Mouse (Mus musculus): ENCODE results near the gene Gpld1. TPM values are rescaled to one million over a fixed set of nuclear protein-coding genes. Genes with fewer than 3 reads are reported as not detected.

The Gpld1 gene
- polyA plus RNA-seq, 2 experiments: 3.1 to 5.9 TPM

- TF ChIP-seq CTCF (IDR thresholded peaks at IDR 0.05; ENCODE audit: low read depth): no peak
- no peak for TF ChIP-seq EP300 (IDR thresholded peaks at IDR 0.05; ENCODE audit: low read depth)
- DNase-seq (ENCODE audit: low read depth in 3 of 3, low spot score in 3 of 3) (no peak), ATAC-seq (ENCODE audit: insufficient read depth) (no peak)
- Histone ChIP-seq H3K9me3 (ENCODE audit: control insufficient read depth, low read length) (no peaks in the 10 kb centered on the region), H3K4me3 (ENCODE audit: insufficient read depth in 1 of 2, low read depth in 2 of 2, low read length in 2 of 2) (no peak overlapping the region), H3K27ac (no peak overlapping the region), H3K9ac (replicated peaks) (no peak overlapping the region), H3K4me1 (replicated peaks; ENCODE audit: control insufficient read depth in 2 of 2, insufficient read depth in 2 of 2, low read length in 1 of 2) (peaks cover 0 to 2% of the 10 kb centered on the region in 2 experiments; a peak in 2 of 4 replicates), H3K36me3 (replicated peaks; ENCODE audit: control insufficient read depth, insufficient read depth, low read depth) (no peaks in the 10 kb centered on the region), H3K4me2 (ENCODE audit: low read depth) (no peak overlapping the region), H3K27me3 (ENCODE audit: control insufficient read depth, insufficient read depth, low read length) (no peaks in the 10 kb centered on the region; the same call in 1 of the 2 replicates)
- WGBS (ENCODE audit: insufficient replicate concordance): 30% methylated on average over 11 of the region's 11 CpGs
Observed at GRCm38 (mm10) chr13:24955091-24955490, 12.1 kb downstream of the Gpld1 start.

GRCm38 (mm10) chr13:24955500-24955899, 12.5 kb downstream of the Gpld1 start:
- peaks cover 0 to 5% of the 10 kb centered on the region in 2 experiments; a peak in 2 of 4 replicates for H3K4me1 ChIP-seq (replicated peaks; ENCODE audit: control insufficient read depth in 2 of 2, insufficient read depth in 2 of 2, low read length in 1 of 2)
- no peak overlapping the region for H3K4me2 ChIP-seq (ENCODE audit: low read depth)
- no peak overlapping the region for H3K4me3 ChIP-seq (ENCODE audit: insufficient read depth in 1 of 2, low read depth in 2 of 2, low read length in 2 of 2)
- H3K9me3 ChIP-seq (ENCODE audit: control insufficient read depth, low read length): no peaks in the 10 kb centered on the region
- TF ChIP-seq CTCF (IDR thresholded peaks at IDR 0.05; ENCODE audit: low read depth) (no peak), EP300 (IDR thresholded peaks at IDR 0.05; ENCODE audit: low read depth) (no peak)
- ATAC-seq (ENCODE audit: insufficient read depth): no peak
- no peaks in the 10 kb centered on the region for H3K36me3 ChIP-seq (replicated peaks; ENCODE audit: control insufficient read depth, insufficient read depth, low read depth)
- no peak for DNase-seq (ENCODE audit: low read depth in 3 of 3, low spot score in 3 of 3)
- no peak overlapping the region for H3K27ac ChIP-seq
- WGBS (ENCODE audit: insufficient replicate concordance): 20% methylated on average over 10 of the region's 10 CpGs
- H3K9ac ChIP-seq (replicated peaks): no peak overlapping the region
- no peaks in the 10 kb centered on the region; the same call in 1 of the 2 replicates for H3K27me3 ChIP-seq (ENCODE audit: control insufficient read depth, insufficient read depth, low read length)

- 70% methylated on average over 11 of the region's 11 CpGs for WGBS (ENCODE audit: insufficient replicate concordance)
- DNase-seq (ENCODE audit: low read depth in 3 of 3, low spot score in 3 of 3): no peak
- peaks cover 0 to 9% of the 10 kb centered on the region in 2 experiments; a peak in 2 of 4 replicates for H3K4me1 ChIP-seq (replicated peaks; ENCODE audit: control insufficient read depth in 2 of 2, insufficient read depth in 2 of 2, low read length in 1 of 2)
Observed at GRCm38 (mm10) chr13:24958671-24959070, 15.7 kb downstream of the Gpld1 start.

GRCm38 (mm10) chr13:24960084-24960483, 17.1 kb downstream of the Gpld1 start:
- no peaks in the 10 kb centered on the region for H3K9me3 ChIP-seq (ENCODE audit: control insufficient read depth, low read length)
- H3K4me1 ChIP-seq (replicated peaks; ENCODE audit: control insufficient read depth in 2 of 2, insufficient read depth in 2 of 2, low read length in 1 of 2): peaks cover 1 to 17% of the 10 kb centered on the region in 2 experiments
- TF ChIP-seq CTCF (IDR thresholded peaks at IDR 0.05; ENCODE audit: low read depth): no peak
- TF ChIP-seq EP300 (IDR thresholded peaks at IDR 0.05; ENCODE audit: low read depth): no peak
- 36% methylated on average over 3 of the region's 3 CpGs for WGBS (ENCODE audit: insufficient replicate concordance)
- no peaks in the 10 kb centered on the region for H3K36me3 ChIP-seq (replicated peaks; ENCODE audit: control insufficient read depth, insufficient read depth, low read depth)
- no peak overlapping the region for H3K4me3 ChIP-seq (ENCODE audit: insufficient read depth in 1 of 2, low read depth in 2 of 2, low read length in 2 of 2)
- H3K4me2 ChIP-seq (ENCODE audit: low read depth): no peak overlapping the region
- no peak for DNase-seq (ENCODE audit: low read depth in 3 of 3, low spot score in 3 of 3)
- no peak for ATAC-seq (ENCODE audit: insufficient read depth)
- no peak overlapping the region for H3K27ac ChIP-seq
- H3K27me3 ChIP-seq (ENCODE audit: control insufficient read depth, insufficient read depth, low read length): no peaks in the 10 kb centered on the region; the same call in 1 of the 2 replicates
- H3K9ac ChIP-seq (replicated peaks): no peak overlapping the region

More at GRCm38 (mm10) chr13:24958671-24959070, 15.7 kb downstream of the Gpld1 start:
- Histone ChIP-seq H3K27ac (no peak overlapping the region), H3K9me3 (ENCODE audit: control insufficient read depth, low read length) (no peaks in the 10 kb centered on the region), H3K4me3 (ENCODE audit: insufficient read depth in 1 of 2, low read depth in 2 of 2, low read length in 2 of 2) (no peak overlapping the region), H3K36me3 (replicated peaks; ENCODE audit: control insufficient read depth, insufficient read depth, low read depth) (no peaks in the 10 kb centered on the region), H3K27me3 (ENCODE audit: control insufficient read depth, insufficient read depth, low read length) (no peaks in the 10 kb centered on the region; the same call in 1 of the 2 replicates), H3K4me2 (ENCODE audit: low read depth) (no peak overlapping the region), H3K9ac (replicated peaks) (no peak overlapping the region)
- no peak for ATAC-seq (ENCODE audit: insufficient read depth)
- no peak for TF ChIP-seq CTCF (IDR thresholded peaks at IDR 0.05; ENCODE audit: low read depth)
- TF ChIP-seq EP300 (IDR thresholded peaks at IDR 0.05; ENCODE audit: low read depth): no peak

GRCm38 (mm10) chr13:24962119-24962518, 19.2 kb downstream of the Gpld1 start:
- DNase-seq (ENCODE audit: low read depth in 3 of 3, low spot score in 3 of 3): no peak
- Histone ChIP-seq H3K27ac (no peak overlapping the region), H3K9ac (replicated peaks) (no peak overlapping the region), H3K36me3 (replicated peaks; ENCODE audit: control insufficient read depth, insufficient read depth, low read depth) (no peaks in the 10 kb centered on the region), H3K9me3 (ENCODE audit: control insufficient read depth, low read length) (no peaks in the 10 kb centered on the region), H3K27me3 (ENCODE audit: control insufficient read depth, insufficient read depth, low read length) (no peaks in the 10 kb centered on the region), H3K4me3 (ENCODE audit: insufficient read depth in 1 of 2, low read depth in 2 of 2, low read length in 2 of 2) (no peak overlapping the region), H3K4me1 (replicated peaks; ENCODE audit: control insufficient read depth in 2 of 2, insufficient read depth in 2 of 2, low read length in 1 of 2) (peaks cover 4 to 24% of the 10 kb centered on the region in 2 experiments), H3K4me2 (ENCODE audit: low read depth) (no peak overlapping the region)
- ATAC-seq (ENCODE audit: insufficient read depth): no peak
- TF ChIP-seq EP300 (IDR thresholded peaks at IDR 0.05; ENCODE audit: low read depth) (no peak), CTCF (IDR thresholded peaks at IDR 0.05; ENCODE audit: low read depth) (no peak)
- WGBS (ENCODE audit: insufficient replicate concordance): 54% methylated on average over 8 of the region's 8 CpGs

Data from liver, embryonic 14.5 days (tissue).